Mouse (Mus musculus) liver, adult 2 months (tissue): ENCODE results near the gene Slc38a8. TPM values are rescaled to one million over a fixed set of nuclear protein-coding genes. Genes with fewer than 3 reads are reported as not detected.

Source experiments
- DNase-seq: peaks from one replicate; pipeline ENCODE4 v3.0.0-alpha.2; 2011; ENCODE audit warnings: low read depth, low spot score; ENCODE audit errors: extremely low read depth
- H3K27ac ChIP-seq: fragments of 200-500 bp; replicated peaks from 2 replicates; pipeline ENCODE4 v1.5.1; 2012; ENCODE audit warnings: low read depth, mild to moderate bottlenecking, control low read depth, inconsistent platforms, low read length; ENCODE audit not compliant: insufficient read depth
- H3K27me3 ChIP-seq: fragments of 200-500 bp; 2 replicates; pipeline ENCODE4 v1.6.1; 2012; ENCODE audit warnings: mild to moderate bottlenecking, moderate library complexity, low read length, inconsistent platforms; ENCODE audit not compliant: control insufficient read depth, insufficient read depth
- H3K36me3 ChIP-seq: fragments of 200-500 bp; 2 replicates; pipeline ENCODE4 v1.6.1; 2012; ENCODE audit warnings: low read length, inconsistent platforms; ENCODE audit not compliant: control insufficient read depth, insufficient read depth
- H3K4me1 ChIP-seq: fragments of 200-500 bp; 2 replicates; pipeline ENCODE4 v1.6.1; 2011; ENCODE audit warnings: low read length; ENCODE audit not compliant: control insufficient read depth, insufficient read depth
- H3K4me3 ChIP-seq: fragments of 200-500 bp; 2 replicates; pipeline ENCODE4 v1.5.1; 2011; ENCODE audit warnings: low read depth, mild to moderate bottlenecking, control low read depth, low read length, moderate library complexity; ENCODE audit not compliant: insufficient read depth
- H3K79me2 ChIP-seq: fragments of 200-500 bp; 2 replicates; pipeline ENCODE4 v1.6.1; 2012; ENCODE audit warnings: inconsistent platforms, mild to moderate bottlenecking, low read length, moderate library complexity; ENCODE audit not compliant: control insufficient read depth, insufficient read depth
- H3K9ac ChIP-seq: fragments of 200-500 bp; 2 replicates; pipeline ENCODE4 v1.6.1; 2012; ENCODE audit warnings: low read depth, mild to moderate bottlenecking, control low read depth, inconsistent platforms, low read length
- CTCF ChIP-seq: fragments of 200-500 bp; IDR thresholded peaks from 2 replicates; pipeline ENCODE4 v1.5.1; 2011; ENCODE audit warnings: low read depth, low read length, control low read depth
- POLR2A ChIP-seq: fragments of 200-500 bp; IDR thresholded peaks from 2 replicates; pipeline ENCODE4 v1.6.1; 2011; ENCODE audit warnings: low read length, control low read depth; ENCODE audit not compliant: insufficient read depth; ENCODE audit errors: extremely low read depth
- WGBS: fragments of 180-500 bp; shearing (Covaris S2); methylation state at CpG from one replicate; pipeline ENCODE4 v1.1.7; 2018; 5-methylcytosine and 5-hydroxymethylcytosine counted together
- polyA plus RNA-seq: library from polyadenylated mRNA; depleted of rRNA; stranded (reverse); fragments of >200 nt; gene quantifications from 2 replicates; pipeline ENCODE4 v1.2.3, GENCODE M21; 2012
- total RNA-seq: library from RNA; depleted of rRNA; stranded (reverse); fragments of >200 nt; gene quantifications from 2 replicates; pipeline ENCODE4 v1.2.3, GENCODE M21; 2014

The Slc38a8 gene
- total and polyA plus RNA-seq, 2 experiments, result not detected

DNA sequence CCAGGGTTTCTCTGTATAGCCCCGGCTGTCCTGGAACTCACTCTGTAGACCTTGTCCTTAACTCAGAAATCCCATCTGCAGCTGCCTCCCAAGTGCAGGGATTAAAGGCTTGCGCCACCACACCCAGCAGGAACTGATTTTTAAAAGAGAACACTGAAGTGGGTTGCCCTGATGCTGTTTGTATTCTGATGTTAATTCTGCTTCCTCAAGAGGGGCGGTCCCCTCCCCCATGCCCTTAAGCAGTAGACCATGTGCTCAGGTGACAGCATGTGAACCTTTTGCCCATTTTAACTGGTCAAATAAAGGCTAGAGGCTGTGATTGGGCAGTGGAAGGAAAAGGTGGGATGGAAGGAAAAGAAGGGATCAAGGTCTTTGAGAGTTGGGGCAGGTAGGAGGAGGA is 14.3 kb upstream of the Slc38a8 start:
- no peak overlapping the region for H3K27ac ChIP-seq
- H3K9ac ChIP-seq, result no peak overlapping the region
- no peaks in the 10 kb centered on the region for H3K79me2 ChIP-seq
- no peaks in the 10 kb centered on the region for H3K27me3 ChIP-seq
- H3K36me3 ChIP-seq, result peaks cover 47% of the 10 kb centered on the region
- H3K4me1 ChIP-seq, result no peaks in the 10 kb centered on the region
- no peak for DNase-seq
- H3K4me3 ChIP-seq, result no peak overlapping the region
- WGBS, result 94% methylated on average over 3 of the region's 3 CpGs
- TF ChIP-seq CTCF (no peak), POLR2A (no peak)

DNA sequence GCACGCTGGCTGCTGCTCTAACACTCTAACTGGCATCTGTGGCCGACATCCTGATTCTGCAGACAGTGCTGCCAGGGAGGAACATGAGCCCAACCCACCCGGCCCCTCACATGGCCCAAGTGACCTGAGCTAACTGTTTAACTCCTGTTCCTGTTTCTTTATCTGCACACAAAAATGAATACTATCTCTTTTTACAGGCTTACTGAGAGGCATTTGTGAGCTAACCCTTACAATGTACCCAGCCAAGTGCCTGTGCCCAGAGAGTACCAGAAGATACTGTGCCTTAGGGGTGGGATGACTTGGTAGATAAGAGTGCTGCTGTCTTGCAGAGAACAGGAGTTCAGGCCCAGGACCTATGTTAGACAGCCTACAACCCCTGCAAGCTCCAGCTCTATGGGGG is 13.4 kb upstream of the Slc38a8 start:
- Histone ChIP-seq H3K27ac (no peak overlapping the region), H3K36me3 (peaks cover 39% of the 10 kb centered on the region), H3K4me3 (no peak overlapping the region), H3K4me1 (no peaks in the 10 kb centered on the region), H3K9ac (no peak overlapping the region), H3K27me3 (no peaks in the 10 kb centered on the region), H3K79me2 (no peaks in the 10 kb centered on the region)
- DNase-seq, result no peak
- WGBS, result 91% methylated on average over 3 of the region's 3 CpGs
- TF ChIP-seq POLR2A, result no peak
- TF ChIP-seq CTCF, result no peak

DNA sequence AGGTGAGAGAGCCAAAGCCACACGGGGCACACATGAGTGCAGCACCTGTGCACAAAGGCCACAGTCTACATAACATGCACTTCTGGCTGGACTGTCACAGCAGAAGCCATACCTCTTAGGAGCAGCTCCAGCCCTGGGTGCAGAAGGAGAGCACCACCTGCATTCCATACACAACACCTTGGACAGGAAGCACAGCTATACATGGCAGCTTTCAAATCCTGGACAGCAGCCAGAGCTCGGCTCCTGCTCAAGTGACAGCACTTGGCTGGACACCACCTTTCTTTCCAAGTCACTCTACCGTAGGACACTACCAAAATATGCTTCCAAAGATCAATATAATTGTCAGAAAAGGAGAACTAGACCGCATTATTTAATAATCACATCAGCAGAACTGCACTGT is 11.9 kb upstream of the Slc38a8 start:
- H3K27me3 ChIP-seq, result no peaks in the 10 kb centered on the region
- H3K4me1 ChIP-seq, result no peaks in the 10 kb centered on the region
- WGBS, result 69% methylated on average over 4 of the region's 4 CpGs
- no peak overlapping the region for H3K9ac ChIP-seq
- H3K79me2 ChIP-seq, result no peaks in the 10 kb centered on the region
- H3K4me3 ChIP-seq, result no peak overlapping the region
- H3K27ac ChIP-seq, result no peak overlapping the region
- no peak for TF ChIP-seq CTCF
- TF ChIP-seq POLR2A, result no peak
- H3K36me3 ChIP-seq, result peaks cover 31% of the 10 kb centered on the region
- no peak for DNase-seq

DNA sequence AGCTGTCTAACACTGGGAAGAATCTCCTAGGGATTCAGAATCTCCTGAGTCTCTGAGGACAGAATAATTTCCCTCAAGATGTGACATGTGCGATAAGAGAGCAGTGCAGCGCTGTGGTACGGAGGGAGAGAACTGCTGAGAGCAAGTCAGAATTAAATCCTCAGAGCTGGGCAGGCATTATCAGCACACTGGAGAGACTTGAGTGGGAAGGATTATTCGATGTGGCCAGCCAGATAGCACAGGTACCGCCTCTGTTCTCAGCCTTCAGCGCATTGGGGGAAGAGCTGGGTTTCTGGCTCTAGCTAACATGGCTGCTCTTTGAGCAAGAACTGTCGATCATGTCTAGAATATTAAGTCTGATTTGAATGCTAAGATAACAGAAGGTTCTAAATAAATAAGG is 10.2 kb upstream of the Slc38a8 start:
- H3K9ac ChIP-seq, result no peak overlapping the region
- H3K4me1 ChIP-seq, result no peaks in the 10 kb centered on the region
- H3K27ac ChIP-seq, result no peak overlapping the region
- TF ChIP-seq CTCF (no peak), POLR2A (no peak)
- no peaks in the 10 kb centered on the region for H3K79me2 ChIP-seq
- WGBS, result 94% methylated on average over 7 of the region's 7 CpGs
- H3K4me3 ChIP-seq, result no peak overlapping the region
- peaks cover 29% of the 10 kb centered on the region for H3K36me3 ChIP-seq
- H3K27me3 ChIP-seq, result no peaks in the 10 kb centered on the region
- no peak for DNase-seq

DNA sequence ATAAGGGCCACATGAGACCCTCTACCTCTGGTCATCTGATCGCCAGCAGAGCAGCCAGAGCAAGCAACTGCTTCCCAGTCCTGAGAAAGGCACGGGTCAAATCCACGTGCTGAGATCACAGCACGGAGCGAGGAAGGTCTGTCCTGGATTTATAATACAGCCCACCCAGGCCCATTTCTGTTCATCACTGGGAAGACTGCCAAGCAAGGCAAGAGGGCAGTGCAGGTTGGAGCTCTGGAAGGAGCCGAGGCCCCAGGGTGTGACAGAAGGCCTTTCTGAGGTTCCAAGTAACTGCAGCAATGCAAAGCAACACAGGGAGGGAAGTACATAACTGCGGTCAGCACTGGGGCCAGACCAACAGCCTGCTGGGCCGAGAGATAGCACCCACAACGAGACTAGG is 9.0 kb upstream of the Slc38a8 start:
- no peak for DNase-seq
- H3K9ac ChIP-seq, result no peak overlapping the region
- H3K79me2 ChIP-seq, result no peaks in the 10 kb centered on the region
- no peak for TF ChIP-seq POLR2A
- TF ChIP-seq CTCF, result no peak
- H3K36me3 ChIP-seq, result peaks cover 26% of the 10 kb centered on the region
- no peaks in the 10 kb centered on the region for H3K4me1 ChIP-seq
- 84% methylated on average over 9 of the region's 9 CpGs for WGBS
- H3K4me3 ChIP-seq, result no peak overlapping the region
- no peak overlapping the region for H3K27ac ChIP-seq
- no peaks in the 10 kb centered on the region for H3K27me3 ChIP-seq

DNA sequence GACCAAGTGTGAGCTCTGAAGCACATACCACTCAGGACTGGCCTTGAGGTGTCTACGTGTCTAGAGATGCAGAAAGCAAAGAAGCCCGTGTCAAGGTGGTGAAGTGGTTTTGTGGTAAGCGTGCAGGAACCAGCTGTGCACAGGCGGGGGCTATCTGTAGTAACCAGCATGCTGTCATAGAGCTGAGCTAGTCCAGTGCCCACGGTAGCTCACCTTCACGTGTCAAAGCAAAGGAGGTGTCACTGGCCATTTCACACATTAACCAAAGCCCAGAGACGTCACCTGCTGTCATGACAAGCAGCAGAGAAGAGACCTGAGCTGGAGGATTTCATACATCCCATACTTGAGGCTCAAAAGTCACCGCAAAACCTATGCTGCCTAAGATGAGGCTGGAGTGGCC is 4.6 kb upstream of the Slc38a8 start:
- no peak for TF ChIP-seq POLR2A
- TF ChIP-seq CTCF, result no peak
- WGBS, result 88% methylated on average over 8 of the region's 8 CpGs
- no peaks in the 10 kb centered on the region for H3K4me1 ChIP-seq
- no peak for DNase-seq
- peaks cover 11% of the 10 kb centered on the region; the same call in 1 of the 2 replicates for H3K36me3 ChIP-seq
- no peak overlapping the region for H3K4me3 ChIP-seq
- H3K27ac ChIP-seq, result no peak overlapping the region
- H3K9ac ChIP-seq, result no peak overlapping the region
- no peaks in the 10 kb centered on the region for H3K79me2 ChIP-seq
- H3K27me3 ChIP-seq, result no peaks in the 10 kb centered on the region
